Mouse (Mus musculus) ovary, postnatal 36 days (tissue): ENCODE measurements around the gene L2hgdh.

ENCODE experiments used
- DNase-seq: peaks from one replicate; pipeline ENCODE4 v3.0.0; 2022; ENCODE audit warnings: low spot score, mixed read lengths

L2hgdh gene

DNA sequence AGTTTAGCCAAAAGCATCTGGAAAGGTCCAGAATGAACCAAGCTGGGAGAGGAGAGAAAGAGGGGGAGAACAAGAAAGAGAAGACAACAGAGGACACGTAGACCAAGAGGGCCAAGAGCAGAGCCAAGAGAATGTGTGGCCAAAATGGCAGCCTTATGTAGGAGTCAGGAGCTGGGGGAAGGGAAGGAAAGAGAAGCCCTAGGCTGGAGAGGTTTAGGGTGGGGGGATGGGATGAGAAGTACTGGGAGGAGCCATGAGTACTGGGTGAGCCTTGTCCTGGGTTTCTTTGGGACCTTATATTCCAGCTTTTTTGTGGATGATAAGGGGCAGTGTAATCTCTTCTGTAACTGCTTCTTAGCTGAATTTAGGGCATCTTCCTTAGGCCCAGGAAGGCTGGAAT is 4.6 kb upstream of the L2hgdh start:
- no peak for DNase-seq

DNA sequence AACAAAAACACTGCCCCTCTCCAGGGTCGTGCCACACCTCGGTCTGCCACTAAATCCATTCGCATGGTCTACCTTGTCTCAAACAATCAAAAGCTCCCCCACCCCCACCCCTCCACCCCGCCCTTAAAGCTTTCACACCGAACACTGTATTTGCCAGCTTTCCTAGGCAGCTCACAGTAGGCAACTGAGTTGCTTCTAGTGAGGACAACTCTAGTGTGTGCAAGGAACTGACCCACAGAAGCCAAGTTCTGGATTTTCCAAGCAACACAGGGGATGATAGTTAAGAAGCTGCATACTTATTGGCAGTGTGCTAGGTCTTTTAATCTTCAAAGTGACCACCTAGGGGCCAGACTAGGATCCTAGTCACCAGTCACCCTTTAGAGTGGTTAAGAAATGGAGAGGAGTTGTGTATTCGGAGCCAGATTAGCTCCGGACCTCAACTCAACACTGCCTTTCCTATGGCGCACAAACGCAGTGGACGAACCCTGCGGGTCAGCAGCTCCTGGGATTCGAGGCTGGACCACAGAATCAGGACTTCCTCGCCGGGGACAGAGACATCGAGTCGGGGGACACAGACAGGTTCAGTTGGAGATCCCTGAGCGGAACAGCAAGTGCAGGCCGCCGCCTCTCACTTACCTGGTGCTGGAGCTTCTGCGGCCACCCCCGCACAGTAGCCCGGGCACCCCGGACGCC is 509 bp downstream of the L2hgdh start:
- DNase-seq = no peak

DNA sequence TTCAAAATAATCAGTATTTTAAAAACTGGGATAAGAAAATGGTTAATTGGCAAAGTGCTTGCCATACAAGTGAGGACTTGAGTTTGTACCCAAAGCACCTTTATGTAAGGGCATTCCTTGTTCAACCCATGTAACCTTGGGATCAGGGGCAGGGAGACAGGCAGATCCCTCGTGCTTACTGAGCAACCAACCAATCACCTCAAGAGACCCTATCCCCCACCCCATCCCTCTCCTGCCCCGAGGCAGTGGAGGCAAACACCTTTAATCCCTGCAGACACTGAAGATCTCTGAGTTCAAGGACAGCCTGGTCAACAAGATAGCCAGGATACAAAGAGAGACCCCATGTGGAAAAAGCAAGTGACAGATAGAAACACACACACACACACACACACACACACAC is 1.3 kb downstream of the L2hgdh start:
- no peak for DNase-seq

DNA sequence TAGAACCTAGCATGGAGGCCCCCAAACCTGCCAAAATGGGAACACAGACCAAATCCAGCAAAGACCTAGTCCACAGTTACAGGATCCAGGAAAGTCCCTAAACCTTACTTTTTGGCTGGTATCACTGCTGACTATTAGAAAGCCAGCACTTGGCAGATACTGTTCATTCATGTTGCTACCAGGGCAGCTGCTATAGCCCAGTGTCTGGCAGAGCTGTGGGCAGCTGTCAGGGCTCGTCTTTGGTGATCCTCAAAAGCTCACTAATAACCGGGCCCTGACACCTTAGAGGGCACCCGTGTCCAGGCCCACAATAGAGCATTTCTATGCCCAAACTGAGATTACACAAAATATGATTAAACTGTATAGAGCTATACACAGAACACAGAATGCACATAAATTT is 1.8 kb downstream of the L2hgdh start:
- no peak for DNase-seq

DNA sequence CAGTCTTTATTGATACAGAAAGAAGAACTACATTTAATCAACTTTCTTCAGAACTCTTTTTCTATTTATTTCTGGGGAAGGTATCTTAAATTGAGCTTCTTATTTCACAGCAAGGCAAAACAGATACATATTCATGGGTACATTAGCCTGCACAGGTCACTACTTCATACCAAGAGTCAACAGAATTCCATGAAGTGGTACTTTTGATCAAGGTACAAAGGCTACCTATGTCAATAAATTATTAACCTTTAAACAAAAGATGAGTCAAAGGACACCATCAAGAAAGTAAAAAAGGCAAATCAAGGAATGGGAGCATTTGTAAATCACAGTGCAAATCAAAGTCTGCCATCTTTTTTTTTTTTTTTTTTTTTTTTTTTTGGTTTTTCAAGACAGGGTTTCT is 11.0 kb downstream of the L2hgdh start:
- DNase-seq = no peak

DNA sequence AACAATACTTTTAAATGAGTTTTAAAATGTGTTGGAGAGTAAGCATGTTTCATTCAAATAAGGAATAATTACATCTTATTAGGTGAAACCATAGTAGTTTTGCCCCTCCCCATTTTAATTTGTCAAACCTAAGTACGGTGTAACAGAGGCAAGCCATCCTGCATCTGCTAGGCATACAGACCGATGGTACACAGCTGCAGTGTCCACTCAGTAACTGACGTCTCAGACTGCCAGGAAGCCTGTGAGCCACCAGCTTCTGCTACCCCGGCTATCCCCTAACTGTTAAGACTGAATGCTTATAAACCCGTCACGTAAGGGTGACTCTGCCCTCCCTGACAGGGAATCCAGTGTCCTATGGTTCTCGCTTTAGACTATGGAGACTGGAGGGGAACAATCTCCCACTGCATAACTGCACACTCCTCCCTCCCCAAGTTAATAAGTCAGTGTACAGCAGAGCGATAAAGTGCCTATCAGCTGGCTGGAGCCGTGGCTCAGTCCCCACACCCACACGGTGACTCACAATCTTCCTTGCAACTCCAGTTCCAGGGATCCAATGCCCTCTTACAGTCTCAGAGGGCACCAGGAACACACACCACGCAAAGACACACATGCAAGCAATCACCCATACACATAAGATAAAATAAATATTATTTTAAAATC is 19.7 kb downstream of the L2hgdh start:
- no peak for DNase-seq

DNA sequence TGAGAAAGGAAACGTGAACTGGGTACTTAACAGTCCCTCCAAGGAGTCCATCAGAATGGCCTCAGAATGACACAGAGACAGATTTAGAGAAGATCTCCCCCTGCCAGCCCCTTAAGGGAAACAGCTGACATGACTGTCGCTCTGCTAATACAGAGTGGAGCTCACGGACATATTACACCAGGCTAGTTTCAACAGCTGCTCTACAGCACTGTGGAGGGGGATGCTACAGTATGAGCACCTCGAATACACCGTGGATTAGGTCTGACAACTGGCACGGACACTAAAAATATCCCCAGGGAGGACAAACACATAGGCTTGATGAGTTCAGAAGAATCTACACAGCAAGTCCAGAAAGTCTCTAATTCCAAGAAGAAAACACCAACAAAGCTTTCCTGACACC is 26.3 kb downstream of the L2hgdh start:
- DNase-seq = no peak

DNA sequence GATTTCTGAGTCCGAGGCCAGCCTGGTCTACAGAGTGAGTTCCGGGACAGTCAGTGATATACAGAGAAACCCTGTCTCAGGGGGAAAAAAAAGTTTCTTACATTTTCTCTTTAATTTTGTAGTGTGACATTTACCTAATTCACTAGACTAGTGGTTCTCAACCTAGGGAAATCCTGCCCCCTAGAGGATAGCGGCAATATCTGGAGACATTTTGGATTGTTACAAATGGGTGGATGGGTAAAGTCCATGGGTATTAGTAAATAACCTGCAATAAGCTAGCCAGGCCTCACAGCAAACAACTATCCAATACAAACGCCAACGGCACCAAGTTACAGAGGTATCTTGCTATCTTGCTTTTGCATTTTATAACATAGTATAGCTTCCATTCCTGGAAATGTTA is 27.9 kb downstream of the L2hgdh start:
- DNase-seq = no peak

DNA sequence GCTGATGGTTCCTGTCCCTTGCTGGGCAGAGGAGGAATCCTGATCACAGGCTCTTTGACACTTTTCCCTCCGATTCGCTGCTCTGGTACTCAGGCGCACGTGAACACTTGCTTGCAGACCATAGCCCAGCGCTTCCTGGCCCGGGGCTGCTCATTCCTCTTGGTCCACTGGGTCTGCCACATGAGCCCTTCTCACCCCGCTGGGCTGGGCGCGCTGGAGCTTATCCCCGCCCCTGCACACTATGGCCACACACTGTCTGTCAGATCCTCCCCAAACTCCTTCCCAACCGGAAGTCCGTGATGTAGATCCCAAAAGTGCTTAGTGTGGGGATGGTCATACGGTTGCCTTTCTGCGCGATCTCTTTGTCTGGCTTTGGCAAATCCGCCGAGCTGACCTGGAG is 31.2 kb downstream of the L2hgdh start:
- no peak for DNase-seq

DNA sequence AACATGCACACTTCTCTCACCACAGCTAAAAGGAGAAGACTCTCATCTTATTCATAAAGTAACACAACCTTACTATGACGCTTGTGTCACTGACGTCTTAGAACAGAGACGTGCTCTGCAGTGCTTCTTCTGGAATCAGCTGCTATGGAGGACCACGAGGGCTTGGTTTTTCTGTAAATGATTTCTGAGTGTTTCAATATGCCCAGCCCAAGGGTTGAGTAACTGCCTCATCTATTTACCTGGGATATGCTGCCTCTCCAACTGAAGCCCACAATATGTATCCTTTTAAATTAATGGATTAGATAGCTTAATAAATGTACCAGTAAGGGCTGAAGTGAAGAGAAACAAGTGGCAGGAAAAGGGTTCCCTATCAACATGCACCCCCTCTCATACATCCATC is 34.0 kb downstream of the L2hgdh start:
- DNase-seq = no peak

DNA sequence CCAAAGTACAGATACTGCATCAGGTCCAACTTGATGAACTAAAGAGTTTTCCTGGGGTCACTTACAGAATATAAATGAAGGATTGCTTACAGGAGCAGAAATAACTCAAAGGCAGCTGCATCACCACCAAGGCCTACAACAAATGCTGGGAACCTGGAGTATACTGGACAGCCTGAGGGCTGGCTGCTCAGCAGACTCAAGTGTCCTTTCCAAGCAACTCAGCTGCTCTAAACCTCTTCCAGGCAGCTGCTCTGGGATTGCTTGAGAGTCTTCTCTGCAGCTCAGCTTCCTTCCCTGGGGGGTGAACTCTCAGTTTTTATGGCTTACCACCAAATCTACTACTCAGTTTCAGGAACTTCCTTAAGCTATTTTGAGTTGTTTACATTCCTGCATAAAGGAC is 35.6 kb downstream of the L2hgdh start:
- DNase-seq = no peak

DNA sequence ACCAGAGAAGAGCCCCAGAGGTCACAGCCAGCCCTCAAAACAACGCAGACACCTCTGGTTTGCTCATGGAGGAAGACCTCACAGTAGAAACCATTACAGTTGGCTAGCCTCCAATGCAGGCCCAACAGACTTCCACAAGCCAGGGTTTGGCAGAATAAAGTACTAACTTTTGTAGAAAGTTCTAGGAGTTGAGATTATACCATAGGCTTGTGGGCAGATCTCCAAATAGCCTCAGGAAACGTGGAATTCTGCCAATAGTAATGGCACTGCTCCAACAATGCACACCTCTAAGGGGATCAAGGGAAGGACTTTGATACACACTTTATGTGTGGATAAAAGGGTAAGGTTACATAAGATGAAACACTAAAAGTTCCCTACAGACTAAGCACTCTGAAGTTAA is 36.3 kb downstream of the L2hgdh start:
- DNase-seq = no peak

DNA sequence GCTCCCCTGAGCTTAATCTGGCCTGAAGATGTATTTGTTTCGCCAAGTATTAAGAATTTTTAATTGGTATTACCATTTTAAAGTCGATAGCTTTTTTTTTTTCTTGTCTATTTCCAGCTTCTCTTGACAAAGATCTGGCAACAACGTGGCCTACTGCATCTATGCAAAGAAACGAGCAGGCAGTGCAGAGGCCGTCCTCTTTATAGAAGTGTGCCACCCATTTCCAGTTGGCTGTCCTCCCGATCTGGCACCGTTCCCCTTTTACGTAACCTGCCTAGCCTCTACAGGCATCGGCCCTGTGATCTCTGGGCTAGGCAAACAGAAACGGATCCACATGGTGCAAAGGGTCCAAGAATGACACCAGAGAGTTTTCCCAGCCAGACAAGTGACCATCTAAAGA is 41.1 kb downstream of the L2hgdh start:
- DNase-seq = peak; percentile 75

DNA sequence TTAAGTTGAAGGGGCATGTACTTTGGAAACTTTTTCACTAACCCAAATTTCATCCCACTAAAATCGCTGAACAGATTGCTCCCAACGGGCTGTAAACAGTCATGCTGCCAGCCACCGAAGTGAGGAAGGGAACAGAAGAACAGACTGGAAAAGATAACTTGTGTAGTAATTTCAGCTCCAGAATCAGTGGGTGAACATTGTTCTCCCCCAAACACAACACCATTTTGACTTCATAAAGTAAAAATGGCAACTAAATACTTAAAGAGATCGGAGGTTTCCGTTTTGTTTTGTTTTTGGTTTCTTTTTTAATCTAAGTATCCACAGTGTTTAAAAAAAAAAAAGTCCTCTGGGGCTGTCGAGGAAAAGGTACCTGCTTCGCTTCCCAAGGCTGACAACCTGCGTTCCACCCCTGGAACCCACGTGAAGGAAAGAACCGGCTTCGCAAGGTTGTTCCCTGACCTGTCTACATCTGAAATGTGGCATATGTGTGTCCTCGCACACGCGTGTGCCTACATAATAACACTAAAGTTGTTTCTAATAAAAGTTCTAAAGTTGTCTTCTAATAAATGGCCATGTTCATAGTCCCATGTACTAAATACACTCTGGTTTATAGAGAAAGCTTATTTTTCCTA is 41.8 kb downstream of the L2hgdh start:
- no peak for DNase-seq

DNA sequence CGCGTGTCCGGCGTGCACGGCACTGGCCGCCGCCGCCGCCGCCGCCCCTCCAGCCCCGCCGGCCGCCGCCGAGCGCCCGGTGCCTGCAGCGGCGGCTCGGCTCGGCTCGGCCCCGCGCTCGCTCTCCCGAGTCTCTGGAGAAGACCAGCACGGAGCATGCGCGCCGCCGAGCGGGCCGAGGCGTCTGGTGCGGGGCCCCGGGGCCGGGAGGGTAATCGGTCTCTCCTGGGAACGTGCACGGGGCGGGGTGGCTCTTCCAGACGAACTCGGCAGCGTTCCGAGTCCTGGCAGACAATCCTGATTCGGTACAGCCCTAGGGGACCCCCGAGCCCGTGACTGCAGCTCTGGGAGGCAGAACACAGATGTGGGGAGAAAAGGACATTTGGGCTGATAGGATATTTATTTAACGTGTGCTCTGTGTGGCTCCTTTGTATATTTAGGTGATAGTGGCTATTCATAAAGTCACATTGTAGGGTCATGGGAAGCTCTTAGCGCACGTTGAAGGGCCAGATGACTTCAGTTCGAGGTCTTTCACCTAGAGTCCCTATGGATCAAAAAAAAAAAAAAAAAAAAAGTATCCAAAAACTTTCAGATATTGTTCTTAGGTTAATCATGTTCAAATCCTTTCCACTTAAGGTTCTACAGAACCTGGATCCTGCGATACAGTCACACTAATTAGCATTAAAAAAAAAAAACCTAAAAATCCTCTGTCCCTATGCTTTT is 42.4 kb downstream of the L2hgdh start:
- peak; percentile 86 for DNase-seq

DNA sequence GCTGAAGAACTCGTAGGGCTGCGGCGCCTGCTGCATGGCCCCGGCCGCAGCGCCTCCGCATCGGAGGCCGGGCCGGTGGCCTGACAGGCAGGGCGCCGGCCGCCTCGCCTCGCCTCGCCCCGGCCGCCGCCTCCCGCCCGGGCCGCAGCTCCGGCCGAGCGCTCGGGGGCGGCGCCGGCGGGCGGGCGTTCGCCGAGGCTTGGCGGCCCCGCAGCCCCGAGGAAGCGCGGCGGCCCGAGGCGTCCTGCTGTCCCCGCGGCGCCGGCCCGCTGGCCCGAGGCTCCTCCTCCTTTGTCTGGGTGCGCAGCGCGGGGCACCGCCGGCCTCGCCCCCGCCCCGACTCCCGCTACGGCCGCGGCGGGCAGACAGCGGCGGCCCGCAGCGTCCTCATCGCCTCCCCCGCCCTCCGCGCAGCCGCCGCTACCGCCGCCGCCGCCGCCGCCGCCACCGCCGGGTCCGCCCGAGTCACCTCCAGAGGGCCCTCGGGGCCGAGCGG is 43.1 kb downstream of the L2hgdh start, which contains the start of gene Sos2:
Gene Sos2, minus strand, starts transcription at position 287 of the 496 bp plus-strand sequence.
- DNase-seq = peak; percentile 75

DNA sequence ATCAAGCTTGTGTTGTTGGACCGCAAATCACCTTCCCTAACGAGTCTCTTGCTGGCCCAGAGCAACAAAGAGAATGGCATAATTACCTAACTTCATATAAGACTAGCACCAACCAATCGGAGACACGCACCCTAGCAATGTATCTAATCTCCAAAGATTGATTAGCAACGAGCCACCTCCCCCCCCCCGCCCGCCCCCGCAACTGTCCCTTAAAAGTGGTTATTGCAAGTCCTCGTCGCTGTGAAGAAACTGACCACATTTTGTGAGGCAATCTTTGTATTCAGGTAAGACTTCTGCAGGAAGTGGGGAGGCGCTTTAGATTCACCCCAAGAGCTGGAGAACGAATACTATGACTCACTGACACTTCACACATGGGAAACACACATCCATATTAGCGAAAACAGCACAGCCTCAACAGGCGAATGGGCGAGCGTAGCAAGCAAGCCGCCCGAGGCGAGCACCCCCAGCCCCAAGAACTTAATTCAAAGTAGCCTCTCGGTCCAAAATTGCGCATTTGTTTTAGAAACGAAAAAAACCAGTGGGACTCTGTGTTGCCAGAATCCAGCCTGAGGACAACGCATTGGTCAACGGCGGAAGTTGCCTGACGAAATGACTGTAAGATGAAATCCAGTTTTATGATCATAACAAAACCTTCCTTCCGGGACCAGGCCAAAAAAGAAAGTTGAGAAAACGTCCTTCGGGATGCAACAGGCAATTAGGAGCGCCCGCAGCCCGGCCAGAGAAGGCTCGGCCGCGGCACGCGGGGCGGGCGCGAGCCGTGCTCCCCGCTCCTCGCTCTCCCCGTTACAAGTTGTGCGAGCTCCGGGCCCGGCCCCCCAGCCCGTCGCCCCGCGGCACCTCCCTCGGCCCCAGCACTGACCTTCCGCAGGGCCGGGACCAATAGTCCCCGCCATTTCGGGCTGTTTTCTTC is 43.8 kb downstream of the L2hgdh start:
- DNase-seq = peak; percentile 54

DNA sequence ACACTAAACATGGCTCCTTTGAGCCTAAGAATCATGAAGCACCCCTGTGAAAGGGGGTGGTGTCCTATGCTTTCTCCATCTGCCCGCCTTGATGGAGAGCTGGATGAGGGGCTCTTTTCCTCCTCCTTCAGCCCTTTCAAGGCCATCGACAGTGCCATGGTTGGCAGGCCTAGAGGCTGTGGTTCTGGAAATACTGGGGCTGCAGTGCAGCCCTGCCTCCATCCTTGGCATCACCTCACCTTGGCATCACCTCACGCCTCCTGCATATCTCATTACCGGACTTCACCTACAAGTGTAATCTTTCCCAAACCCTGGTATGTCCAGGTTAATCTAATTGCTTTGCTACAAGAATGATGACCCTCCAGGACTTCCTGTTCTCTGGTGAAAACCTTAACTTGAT is 48.5 kb downstream of the L2hgdh start:
- no peak for DNase-seq

DNA sequence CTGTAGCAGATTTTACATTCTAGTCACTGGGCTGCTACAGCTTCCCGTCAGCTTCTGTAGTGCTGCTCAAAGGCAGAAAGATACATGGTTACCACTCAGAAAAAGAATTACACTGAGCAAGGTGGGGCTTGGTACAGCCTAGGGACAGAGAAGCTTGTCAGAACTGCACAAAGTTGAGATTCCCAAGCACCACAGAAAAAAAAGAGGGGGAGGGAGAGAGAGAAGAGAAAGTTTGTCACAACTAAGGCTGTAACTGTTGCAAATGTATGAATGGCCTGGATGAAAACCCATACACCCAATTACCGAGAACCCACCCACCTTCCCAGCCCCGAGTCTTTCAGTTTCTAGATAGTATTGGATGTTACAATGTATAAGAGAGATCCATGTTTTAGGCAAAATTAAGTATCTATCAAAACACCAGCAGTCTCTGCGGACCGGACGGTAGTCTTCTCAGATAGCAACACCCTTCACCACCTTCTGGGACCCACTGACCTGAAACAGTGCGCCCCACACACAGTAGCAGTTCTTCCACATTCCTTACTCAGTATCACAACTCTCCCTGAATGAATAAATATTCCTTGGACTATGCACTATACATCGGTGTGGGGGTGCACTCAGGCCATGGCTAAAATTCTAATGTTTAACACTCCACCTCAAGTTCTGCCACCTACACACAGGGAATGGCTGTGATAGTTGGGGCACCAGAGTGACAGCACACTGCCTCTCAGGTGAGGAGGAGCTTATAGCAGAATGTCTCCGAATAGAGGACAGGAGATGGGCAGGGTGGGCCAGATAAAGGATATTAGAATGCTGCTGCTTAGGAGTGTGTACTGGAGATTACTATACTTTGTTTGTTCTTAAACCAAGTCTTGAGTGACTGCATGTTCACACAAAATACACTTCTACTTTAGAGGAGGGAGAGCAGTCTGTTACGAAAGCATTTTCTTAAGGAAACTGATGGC is 49.8 kb downstream of the L2hgdh start:
- no peak for DNase-seq

DNA sequence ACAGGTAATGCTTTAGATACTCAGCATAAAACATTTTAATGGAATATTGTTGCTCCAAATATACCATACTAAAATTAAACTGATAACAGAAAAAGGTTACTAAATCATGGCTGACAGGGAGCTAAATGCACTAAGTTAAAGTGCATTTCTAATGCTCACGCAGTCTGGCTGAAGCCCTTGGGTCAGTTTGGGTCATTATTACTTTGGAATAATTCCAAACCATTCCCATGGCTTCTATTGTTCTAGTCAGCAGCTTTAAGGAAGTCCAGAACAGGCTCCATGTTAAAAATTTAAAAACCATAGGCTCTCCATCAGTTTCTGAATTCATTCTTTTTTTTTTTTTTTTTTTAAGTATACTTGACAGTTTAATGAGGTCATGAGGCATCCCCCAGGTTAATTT is 50.5 kb downstream of the L2hgdh start:
- DNase-seq = no peak
